Mouse (Mus musculus): ENCODE data around the gene St6gal1. TPM values are rescaled to one million over a fixed set of nuclear protein-coding genes. Genes with fewer than 3 reads are reported as not detected.

Gene St6gal1
- polyA plus RNA-seq, 1 experiment from 2014 or later = 63.1 TPM

GRCm38 (mm10) chr16:23187983-23188382 lies 36.6 kb upstream of the St6gal1 start:
- ChIA-PET POLR2A (no interaction called here), CTCF (interaction anchor here (0.6 kb wide), 1 partner anchor 1382 kb away, joined by 3 read pairs; no protein-coding TSS in a partner anchor)
- ATAC-seq (no peak), DNase-seq (ENCODE audit: low read depth, low spot score) (no peak)
- H3K27me3 ChIP-seq = peaks cover under 1% of the 10 kb centered on the region
- in situ Hi-C loops (cut with MboI; ENCODE audit: low pct_unique_long_range_greater_than_20kb) = no loop called here
- no peak for TF ChIP-seq CTCF (IDR thresholded peaks at IDR 0.05)

DNA sequence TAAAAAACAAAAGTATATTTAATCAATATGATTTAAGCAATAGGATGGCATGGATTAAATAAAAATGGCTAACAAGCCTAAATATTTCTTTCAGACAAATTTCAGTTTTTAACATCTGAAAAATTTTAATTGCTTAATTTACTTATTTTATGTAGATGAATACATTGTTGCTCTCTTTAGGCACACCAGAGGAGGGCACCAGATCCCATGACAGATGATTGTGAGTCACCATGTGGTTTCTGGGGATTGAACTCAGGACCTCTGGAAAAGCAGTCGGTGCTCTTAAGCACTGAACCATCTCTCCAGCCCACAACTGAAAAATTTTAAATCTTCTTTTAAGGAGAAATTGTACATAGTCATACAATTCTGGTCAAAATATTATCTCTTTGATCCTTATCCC lies 34.9 kb upstream of the St6gal1 start:
- ATAC-seq (no peak), DNase-seq (ENCODE audit: low read depth, low spot score) (no peak)
- in situ Hi-C loops (cut with MboI; ENCODE audit: low pct_unique_long_range_greater_than_20kb) = no loop called here
- CTCF ChIA-PET = no interaction called here
- TF ChIP-seq CTCF (IDR thresholded peaks at IDR 0.05) = peak; percentile 38
- peaks cover 3% of the 10 kb centered on the region for H3K27me3 ChIP-seq
- POLR2A ChIA-PET = no interaction called here

GRCm38 (mm10) chr16:23191560-23192242 lies 32.8 kb upstream of the St6gal1 start:
- H3K27me3 ChIP-seq = peaks cover 3% of the 10 kb centered on the region
- DNase-seq (ENCODE audit: low read depth, low spot score) (no peak), ATAC-seq (no peak)
- CTCF ChIA-PET = no interaction called here
- in situ Hi-C loops (cut with MboI; ENCODE audit: low pct_unique_long_range_greater_than_20kb) = no loop called here
- POLR2A ChIA-PET = no interaction called here
- no peak for TF ChIP-seq CTCF (IDR thresholded peaks at IDR 0.05)

DNA sequence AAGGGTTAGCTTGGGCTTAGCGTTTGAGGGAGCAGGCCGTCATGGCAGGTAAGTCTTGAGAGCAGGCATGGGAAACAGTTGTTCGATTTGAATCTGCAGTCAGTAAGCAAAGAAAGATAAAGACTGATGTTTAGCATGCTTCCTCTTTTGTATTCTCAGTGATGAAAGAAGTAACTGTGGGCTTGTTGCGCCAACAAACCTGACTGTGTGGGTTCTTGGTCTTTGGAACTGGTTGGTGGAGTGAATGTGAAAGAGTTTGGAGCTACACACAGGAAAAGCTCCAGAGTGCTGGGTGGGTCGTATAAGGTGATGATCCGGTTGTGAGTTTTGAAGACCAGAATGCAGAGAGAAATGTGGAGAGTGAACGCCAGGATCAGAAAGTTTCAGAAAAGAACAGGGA lies 28.9 kb upstream of the St6gal1 start:
- DNase-seq (ENCODE audit: low read depth, low spot score) (no peak), ATAC-seq (no peak)
- H3K27me3 ChIP-seq = peaks cover 3% of the 10 kb centered on the region
- in situ Hi-C loops (cut with MboI; ENCODE audit: low pct_unique_long_range_greater_than_20kb) = no loop called here
- POLR2A ChIA-PET = no interaction called here
- no peak for TF ChIP-seq CTCF (IDR thresholded peaks at IDR 0.05)
- CTCF ChIA-PET = no interaction called here

- CTCF ChIA-PET = no interaction called here
- in situ Hi-C loops (cut with MboI; ENCODE audit: low pct_unique_long_range_greater_than_20kb) = no loop called here
- no peak for DNase-seq (ENCODE audit: low read depth, low spot score)
Observed at GRCm38 (mm10) chr16:23196296-23196695, 28.2 kb upstream of the St6gal1 start.

GRCm38 (mm10) chr16:23196791-23197190 lies 27.7 kb upstream of the St6gal1 start:
- ChIA-PET POLR2A (no interaction called here), CTCF (no interaction called here)
- no peak for TF ChIP-seq CTCF (IDR thresholded peaks at IDR 0.05)
- H3K27me3 ChIP-seq = peaks cover 3% of the 10 kb centered on the region
- in situ Hi-C loops (cut with MboI; ENCODE audit: low pct_unique_long_range_greater_than_20kb) = no loop called here
- DNase-seq (ENCODE audit: low read depth, low spot score) (no peak), ATAC-seq (no peak)

More at GRCm38 (mm10) chr16:23196296-23196695, 28.2 kb upstream of the St6gal1 start:
- TF ChIP-seq CTCF (IDR thresholded peaks at IDR 0.05) = no peak
- POLR2A ChIA-PET = no interaction called here
- peaks cover 3% of the 10 kb centered on the region for H3K27me3 ChIP-seq
- no peak for ATAC-seq

- CTCF ChIA-PET = no interaction called here
- ATAC-seq = no peak
Observed at GRCm38 (mm10) chr16:23201498-23201897, 23.0 kb upstream of the St6gal1 start.

DNA sequence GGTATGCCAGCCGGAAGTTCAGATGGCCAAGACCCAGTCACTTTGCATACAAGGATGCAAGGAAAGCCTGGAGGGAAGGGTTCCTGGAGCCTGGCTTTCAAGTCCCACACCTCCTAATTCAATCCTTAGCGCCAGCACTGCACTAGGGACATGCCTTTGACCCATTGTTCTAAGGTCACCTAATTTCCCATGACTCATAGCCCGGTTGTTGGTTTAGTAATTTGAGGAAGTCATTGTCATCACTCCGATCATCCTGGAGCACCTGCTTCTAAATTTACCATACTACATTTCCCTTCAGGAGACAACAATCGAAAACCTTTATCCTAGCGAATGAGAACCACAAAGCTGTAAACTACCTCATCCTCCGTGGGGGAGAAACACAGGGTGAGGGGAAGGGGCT lies 10.2 kb upstream of the St6gal1 start:
- ChIA-PET POLR2A (no interaction called here), CTCF (interaction anchor here (1.0 to 1.5 kb wide), 2 partner anchors 11 to 63 kb away, joined by 4 to 6 read pairs; no protein-coding TSS in a partner anchor)
- ATAC-seq = no peak
- DNase-seq (ENCODE audit: low read depth, low spot score) = no peak
- H3K27me3 ChIP-seq = no peaks in the 10 kb centered on the region
- in situ Hi-C loops (cut with MboI; ENCODE audit: low pct_unique_long_range_greater_than_20kb) = no loop called here
- TF ChIP-seq CTCF (IDR thresholded peaks at IDR 0.05) = no peak

More at GRCm38 (mm10) chr16:23201498-23201897, 23.0 kb upstream of the St6gal1 start:
- in situ Hi-C loops (cut with MboI; ENCODE audit: low pct_unique_long_range_greater_than_20kb) = no loop called here
- no peak for DNase-seq (ENCODE audit: low read depth, low spot score)
- no peaks in the 10 kb centered on the region for H3K27me3 ChIP-seq
- no peak for TF ChIP-seq CTCF (IDR thresholded peaks at IDR 0.05)
- POLR2A ChIA-PET = no interaction called here

- DNase-seq (ENCODE audit: low read depth, low spot score) = no peak
Observed at GRCm38 (mm10) chr16:23215241-23215900, 9.2 kb upstream of the St6gal1 start.

GRCm38 (mm10) chr16:23216366-23216765 lies 8.2 kb upstream of the St6gal1 start:
- CTCF ChIA-PET = interaction anchor here (0.9 kb wide), 1 partner anchor 9 kb away, joined by 4 read pairs; the partner anchor contains the start of gene St6gal1

More at GRCm38 (mm10) chr16:23215241-23215900, 9.2 kb upstream of the St6gal1 start:
- in situ Hi-C loops (cut with MboI; ENCODE audit: low pct_unique_long_range_greater_than_20kb) = no loop called here
- no peaks in the 10 kb centered on the region for H3K27me3 ChIP-seq
- CTCF ChIA-PET = interaction anchor here (1.0 to 1.5 kb wide), 2 partner anchors 10 to 64 kb away, joined by 4 to 6 read pairs; no protein-coding TSS in a partner anchor
- no peak for TF ChIP-seq CTCF (IDR thresholded peaks at IDR 0.05)
- ATAC-seq = no peak
- POLR2A ChIA-PET = no interaction called here

GRCm38 (mm10) chr16:23218313-23218712 lies 6.2 kb upstream of the St6gal1 start:
- in situ Hi-C loops (cut with MboI; ENCODE audit: low pct_unique_long_range_greater_than_20kb) = no loop called here
- ChIA-PET CTCF (interaction anchor here (1.6 kb wide), 1 partner anchor 37 kb away, joined by 3 read pairs; no protein-coding TSS in a partner anchor), POLR2A (no interaction called here)
- peak; percentile 65 for ATAC-seq
- no peak for TF ChIP-seq CTCF (IDR thresholded peaks at IDR 0.05)
- no peak for DNase-seq (ENCODE audit: low read depth, low spot score)
- H3K27me3 ChIP-seq = no peaks in the 10 kb centered on the region

More at GRCm38 (mm10) chr16:23216366-23216765, 8.2 kb upstream of the St6gal1 start:
- no peaks in the 10 kb centered on the region for H3K27me3 ChIP-seq
- POLR2A ChIA-PET = no interaction called here
- no peak for TF ChIP-seq CTCF (IDR thresholded peaks at IDR 0.05)
- in situ Hi-C loops (cut with MboI; ENCODE audit: low pct_unique_long_range_greater_than_20kb) = no loop called here
- ATAC-seq (peak; percentile 57), DNase-seq (ENCODE audit: low read depth, low spot score) (no peak)
